Mouse (Mus musculus): ENCODE results near the gene Card9. TPM values are rescaled to one million over a fixed set of nuclear protein-coding genes. Genes with fewer than 3 reads are reported as not detected.
A peak's percentile ranks its signal among the peaks of the same experiment; 100 is the strongest.

The Card9 gene
- total and polyA plus RNA-seq, 2 experiments from 2014 or later, result 0.31 to 1.5 TPM

GRCm38 (mm10) chr2:26319519-26320244 lies 41.0 kb downstream of the Card9 start:
- H3K4me2 ChIP-seq (ENCODE audit: low read depth, low read length), result no peak overlapping the region
- H3K36me3 ChIP-seq (replicated peaks; ENCODE audit: control insufficient read depth, insufficient read depth, low read length), result peaks cover 12% of the 10 kb centered on the region; the same call in 1 of the 2 replicates
- H3K4me1 ChIP-seq (ENCODE audit: control insufficient read depth, insufficient read depth), result peaks cover 35% of the 10 kb centered on the region
- TF ChIP-seq EP300 (IDR thresholded peaks at IDR 0.05; ENCODE audit: low read depth), result no peak
- no peak for TF ChIP-seq CTCF (IDR thresholded peaks at IDR 0.05; ENCODE audit: low read depth)
- DNase-seq (ENCODE audit: low spot score) (no peak), ATAC-seq (ENCODE audit: insufficient read depth, low read depth) (no peak)
- H3K9ac ChIP-seq (replicated peaks; ENCODE audit: low read depth, low read length), result no peak overlapping the region
- no peaks in the 10 kb centered on the region for H3K27me3 ChIP-seq (ENCODE audit: control insufficient read depth, insufficient read depth, low read length)
- WGBS, result 87% methylated on average over 13 of the region's 13 CpGs
- H3K4me3 ChIP-seq (ENCODE audit: low read depth, low read length), result no peak overlapping the region
- H3K27ac ChIP-seq (ENCODE audit: low read depth), result no peak overlapping the region
- H3K9me3 ChIP-seq (replicated peaks; ENCODE audit: control insufficient read depth, low read length), result no peaks in the 10 kb centered on the region

DNA sequence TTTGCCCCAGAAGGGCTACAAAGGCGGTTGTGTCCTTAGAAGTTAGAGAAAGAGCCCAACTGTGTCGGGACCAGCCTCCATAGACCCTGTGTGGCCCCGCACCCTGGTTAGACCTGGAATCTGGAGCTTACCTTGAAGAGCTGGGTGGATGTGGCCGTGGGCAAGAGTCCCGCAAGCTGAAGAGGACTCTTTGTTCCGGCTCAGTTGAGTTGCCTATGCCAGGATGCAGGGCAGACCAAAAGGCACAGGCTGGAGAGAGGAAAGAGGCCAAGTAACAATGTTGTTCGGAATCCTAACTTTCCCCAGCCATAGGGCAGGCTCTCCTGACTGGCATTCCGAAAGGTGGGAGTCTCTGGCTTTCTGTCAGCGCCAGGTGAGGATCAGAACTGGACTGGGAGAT lies 41.6 kb downstream of the Card9 start:
- Histone ChIP-seq H3K4me3 (ENCODE audit: low read depth, low read length) (no peak overlapping the region), H3K4me1 (ENCODE audit: control insufficient read depth, insufficient read depth) (peaks cover 35% of the 10 kb centered on the region), H3K9me3 (replicated peaks; ENCODE audit: control insufficient read depth, low read length) (no peaks in the 10 kb centered on the region), H3K9ac (replicated peaks; ENCODE audit: low read depth, low read length) (no peak overlapping the region), H3K27ac (ENCODE audit: low read depth) (no peak overlapping the region), H3K27me3 (ENCODE audit: control insufficient read depth, insufficient read depth, low read length) (no peaks in the 10 kb centered on the region), H3K36me3 (replicated peaks; ENCODE audit: control insufficient read depth, insufficient read depth, low read length) (0 out of 2 replicates have a peak, but pooled peaks cover 8% of the 10 kb centered on the region), H3K4me2 (ENCODE audit: low read depth, low read length) (no peak overlapping the region)
- DNase-seq (ENCODE audit: low spot score) (no peak), ATAC-seq (ENCODE audit: insufficient read depth, low read depth) (no peak)
- TF ChIP-seq EP300 (IDR thresholded peaks at IDR 0.05; ENCODE audit: low read depth) (no peak), CTCF (IDR thresholded peaks at IDR 0.05; ENCODE audit: low read depth) (no peak)
- 90% methylated on average over 9 of the region's 9 CpGs for WGBS

- H3K9me3 ChIP-seq (replicated peaks; ENCODE audit: control insufficient read depth, low read length), result no peaks in the 10 kb centered on the region
- no peak overlapping the region for H3K9ac ChIP-seq (replicated peaks; ENCODE audit: low read depth, low read length)
- no peak overlapping the region for H3K4me3 ChIP-seq (ENCODE audit: low read depth, low read length)
- DNase-seq (ENCODE audit: low spot score) (no peak), ATAC-seq (ENCODE audit: insufficient read depth, low read depth) (no peak)
- no peaks in the 10 kb centered on the region for H3K27me3 ChIP-seq (ENCODE audit: control insufficient read depth, insufficient read depth, low read length)
- peaks cover 27% of the 10 kb centered on the region for H3K4me1 ChIP-seq (ENCODE audit: control insufficient read depth, insufficient read depth)
- 83% methylated on average over 3 of the region's 3 CpGs for WGBS
- TF ChIP-seq CTCF (IDR thresholded peaks at IDR 0.05; ENCODE audit: low read depth) (no peak), EP300 (IDR thresholded peaks at IDR 0.05; ENCODE audit: low read depth) (no peak)
- no peak overlapping the region for H3K27ac ChIP-seq (ENCODE audit: low read depth)
- no peaks in the 10 kb centered on the region for H3K36me3 ChIP-seq (replicated peaks; ENCODE audit: control insufficient read depth, insufficient read depth, low read length)
- H3K4me2 ChIP-seq (ENCODE audit: low read depth, low read length), result no peak overlapping the region
These were observed 42.6 kb downstream of the Card9 start for GRCm38 (mm10) chr2:26317991-26318672.

GRCm38 (mm10) chr2:26317371-26317770 lies 43.3 kb downstream of the Card9 start:
- H3K27me3 ChIP-seq (ENCODE audit: control insufficient read depth, insufficient read depth, low read length), result no peaks in the 10 kb centered on the region
- H3K4me1 ChIP-seq (ENCODE audit: control insufficient read depth, insufficient read depth), result peaks cover 27% of the 10 kb centered on the region
- no peak overlapping the region for H3K9ac ChIP-seq (replicated peaks; ENCODE audit: low read depth, low read length)
- DNase-seq (ENCODE audit: low spot score) (no peak), ATAC-seq (ENCODE audit: insufficient read depth, low read depth) (no peak)
- peak overlapping the region; percentile 92; the same call in 1 of the 2 replicates for H3K27ac ChIP-seq (ENCODE audit: low read depth)
- H3K4me3 ChIP-seq (ENCODE audit: low read depth, low read length), result no peak overlapping the region
- peak overlapping the region; percentile 93 for H3K4me2 ChIP-seq (ENCODE audit: low read depth, low read length)
- WGBS, result 49% methylated on average over 3 of the region's 3 CpGs
- no peaks in the 10 kb centered on the region for H3K36me3 ChIP-seq (replicated peaks; ENCODE audit: control insufficient read depth, insufficient read depth, low read length)
- TF ChIP-seq CTCF (IDR thresholded peaks at IDR 0.05; ENCODE audit: low read depth), result no peak
- H3K9me3 ChIP-seq (replicated peaks; ENCODE audit: control insufficient read depth, low read length), result no peaks in the 10 kb centered on the region

DNA sequence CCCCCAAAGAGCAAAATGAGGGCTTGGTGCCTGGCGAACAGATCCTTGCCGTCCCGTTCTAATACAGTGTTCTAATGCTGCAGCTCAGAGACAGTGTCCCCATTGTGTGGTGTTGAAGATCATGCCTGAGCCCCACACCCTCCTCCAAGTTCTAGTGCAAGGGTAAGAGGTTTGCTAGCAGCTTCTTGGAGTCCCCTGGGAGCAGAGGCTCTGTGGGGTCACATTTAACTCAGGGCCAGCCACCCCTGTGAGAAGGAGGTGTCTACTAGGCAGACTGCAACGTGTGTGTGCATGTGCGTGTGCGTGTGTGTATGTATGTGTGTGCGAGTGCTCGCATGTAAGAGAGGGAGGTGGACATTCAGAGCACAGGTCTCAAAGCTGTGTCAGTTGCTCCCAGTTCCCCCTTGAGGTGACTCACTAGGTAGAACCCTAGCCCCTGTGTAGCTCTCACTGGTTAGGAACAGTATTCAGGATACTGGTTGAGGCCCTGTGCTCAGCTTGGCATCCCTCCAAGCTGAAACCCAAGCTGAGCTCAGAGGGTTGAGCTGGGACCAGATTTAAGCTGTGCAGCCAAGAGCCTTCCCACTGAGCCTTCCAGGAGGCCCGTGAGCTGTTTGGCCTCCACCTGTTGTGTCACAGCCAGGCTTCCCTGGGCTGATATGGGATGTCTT lies 44.0 kb downstream of the Card9 start:
- Histone ChIP-seq H3K27me3 (ENCODE audit: control insufficient read depth, insufficient read depth, low read length) (no peaks in the 10 kb centered on the region), H3K4me3 (ENCODE audit: low read depth, low read length) (peak overlapping the region; percentile 93), H3K9me3 (replicated peaks; ENCODE audit: control insufficient read depth, low read length) (no peaks in the 10 kb centered on the region), H3K4me2 (ENCODE audit: low read depth, low read length) (peak overlapping the region; percentile 93), H3K27ac (ENCODE audit: low read depth) (peak overlapping the region; percentile 92; the same call in 1 of the 2 replicates), H3K9ac (replicated peaks; ENCODE audit: low read depth, low read length) (peak overlapping the region; percentile 91), H3K4me1 (ENCODE audit: control insufficient read depth, insufficient read depth) (peaks cover 24% of the 10 kb centered on the region), H3K36me3 (replicated peaks; ENCODE audit: control insufficient read depth, insufficient read depth, low read length) (no peaks in the 10 kb centered on the region)
- 48% methylated on average over 9 of the region's 9 CpGs for WGBS
- ATAC-seq (ENCODE audit: insufficient read depth, low read depth) (no peak), DNase-seq (ENCODE audit: low spot score) (no peak)
- TF ChIP-seq EP300 (IDR thresholded peaks at IDR 0.05; ENCODE audit: low read depth), result no peak
- no peak for TF ChIP-seq CTCF (IDR thresholded peaks at IDR 0.05; ENCODE audit: low read depth)

All from heart, postnatal 0 days (tissue).